Mouse (Mus musculus) embryonic stem cell, embryonic (primary cell): ENCODE data around the gene Pnpt1.

Source experiments
- CTCF ChIA-PET, 4 experiments: fragments of 300-600 bp in 2 of 4; fragments of 350-600 bp in 2 of 4; sonication (Branson Sonifier 250); formaldehyde crosslinking; loops; one replicate each; lab custom pipeline; 2022; ENCODE audit warnings: inconsistent platforms in 2 of 4; lab: Charles Lee
- POLR2A ChIA-PET, 4 experiments: fragments of 300-600 bp in 2 of 4; fragments of 350-600 bp in 2 of 4; sonication (Branson Sonifier 250); formaldehyde crosslinking; loops; one replicate each; lab custom pipeline; 2022; ENCODE audit warnings: antibody characterized with exemption in 4 of 4, inconsistent platforms in 1 of 4; lab: Charles Lee

The Pnpt1 gene

GRCm38 (mm10) chr11:29130385-29131355, at the start of gene Pnpt1:
Pnpt1 (plus strand) TSS chr11:29130744.
- ChIA-PET POLR2A (interaction anchor here in 3 of 4 experiments (0.6 to 2.0 kb wide), 16 partner anchors 9 to 277 kb away, joined by 3 to 12 read pairs (median 3); partner anchors contain the start of genes Ppp4r3b (in 2 of the 3), Cfap36 (in 1 of the 3) and Efemp1 (in 1 of the 3)), CTCF (no interaction called here)

GRCm38 (mm10) chr11:29092403-29092802, 38.1 kb upstream of the Pnpt1 start:
- CTCF ChIA-PET = no interaction called here

GRCm38 (mm10) chr11:29098926-29099325, 31.6 kb upstream of the Pnpt1 start:
- POLR2A ChIA-PET = interaction anchor here in 1 of 4 experiments (0.7 kb wide), 1 partner anchor 32 kb away, joined by 4 read pairs; the partner anchor contains the start of gene Pnpt1

More at GRCm38 (mm10) chr11:29092403-29092802, 38.1 kb upstream of the Pnpt1 start:
- POLR2A ChIA-PET = no interaction called here

GRCm38 (mm10) chr11:29129862-29130384, 621 bp upstream of the Pnpt1 start:
- ChIA-PET CTCF (no interaction called here), POLR2A (interaction anchor here in 2 of 4 experiments (0.6 to 2.0 kb wide), 8 partner anchors 9 to 277 kb away, joined by 3 to 12 read pairs (median 4); partner anchors contain the start of genes Ppp4r3b (in 2 of the 2) and Efemp1 (in 1 of the 2))

More at GRCm38 (mm10) chr11:29098926-29099325, 31.6 kb upstream of the Pnpt1 start:
- CTCF ChIA-PET = no interaction called here

GRCm38 (mm10) chr11:29140671-29141070, 10.1 kb downstream of the Pnpt1 start:
- ChIA-PET POLR2A (interaction anchor here in 2 of 4 experiments (0.9 to 1.0 kb wide), 2 partner anchors 28 to 374 kb away, joined by 3 to 4 read pairs; partner anchors contain the start of gene Prorsd1 (in 1 of the 2)), CTCF (interaction anchor here in 1 of 4 experiments (0.6 to 0.7 kb wide), 2 partner anchors 513 to 885 kb away, joined by 3 read pairs; partner anchors contain the start of gene Eml6)

- ChIA-PET POLR2A (interaction anchor here in 1 of 4 experiments (0.7 to 1.0 kb wide), 2 partner anchors 13 to 16 kb away, joined by 3 to 4 read pairs; no protein-coding TSS in a partner anchor), CTCF (no interaction called here)
Measured at GRCm38 (mm10) chr11:29148901-29149300, 18.4 kb downstream of the Pnpt1 start.

- POLR2A ChIA-PET = interaction anchor here in 3 of 4 experiments (0.7 to 1.3 kb wide), 3 partner anchors 9 to 702 kb away, joined by 3 to 6 read pairs (median 3); partner anchors contain the start of gene Ppp4r3b (in 2 of the 3)
- CTCF ChIA-PET = no interaction called here
Measured at GRCm38 (mm10) chr11:29163569-29163968, 33.0 kb downstream of the Pnpt1 start.

GRCm38 (mm10) chr11:29171959-29172391, 41.4 kb downstream of the Pnpt1 start:
- ChIA-PET POLR2A (interaction anchor here in 3 of 4 experiments (0.8 to 2.9 kb wide), 16 partner anchors 9 to 1026 kb away, joined by 3 to 15 read pairs (median 4); partner anchors contain the start of genes Cfap36 (in 2 of the 3), Clhc1 (in 1 of the 3) and Rps27a (in 1 of the 3)), CTCF (no interaction called here)

GRCm38 (mm10) chr11:29172563-29173124, 42.1 kb downstream of the Pnpt1 start, which contains the start of gene Ppp4r3b:
Ppp4r3b (plus strand) TSS chr11:29172890.
- CTCF ChIA-PET = interaction anchor here in 1 of 4 experiments (0.6 kb wide), 1 partner anchor 25 kb away, joined by 3 read pairs; no protein-coding TSS in a partner anchor
- POLR2A ChIA-PET = interaction anchor here (0.6 to 2.9 kb wide), 29 partner anchors 9 to 1025 kb away, joined by 3 to 15 read pairs (median 3); partner anchors contain the start of genes Cfap36 (in 3 of the 4), Pnpt1 (in 2 of the 4), Ccdc88a (in 1 of the 4) and Clhc1 (in 1 of the 4)

GRCm38 (mm10) chr11:29173125-29173631, 42.6 kb downstream of the Pnpt1 start:
- POLR2A ChIA-PET = interaction anchor here (0.6 to 2.9 kb wide), 27 partner anchors 9 to 1025 kb away, joined by 3 to 15 read pairs (median 3); partner anchors contain the start of genes Cfap36 (in 3 of the 4), Ccdc88a (in 2 of the 4), Pnpt1 (in 2 of the 4) and Clhc1 (in 1 of the 4)
- CTCF ChIA-PET = interaction anchor here in 1 of 4 experiments (0.6 kb wide), 1 partner anchor 24 kb away, joined by 3 read pairs; no protein-coding TSS in a partner anchor

- POLR2A ChIA-PET = interaction anchor here in 3 of 4 experiments (0.6 to 2.9 kb wide), 14 partner anchors 9 to 382 kb away, joined by 3 to 15 read pairs (median 4); partner anchors contain the start of genes Ccdc88a (in 1 of the 3), Cfap36 (in 1 of the 3), Mtif2 (in 1 of the 3) and Pnpt1 (in 1 of the 3)
- CTCF ChIA-PET = no interaction called here
Measured at GRCm38 (mm10) chr11:29173706-29174436, 43.3 kb downstream of the Pnpt1 start.

GRCm38 (mm10) chr11:29179319-29179718, 48.8 kb downstream of the Pnpt1 start:
- CTCF ChIA-PET = no interaction called here
- POLR2A ChIA-PET = interaction anchor here in 1 of 4 experiments (0.9 to 6.3 kb wide), 3 partner anchors 10 to 17 kb away, joined by 3 to 41 read pairs (median 3); no protein-coding TSS in a partner anchor

GRCm38 (mm10) chr11:29180657-29181056, 50.1 kb downstream of the Pnpt1 start:
- CTCF ChIA-PET = no interaction called here
- POLR2A ChIA-PET = interaction anchor here in 2 of 4 experiments (0.6 to 6.3 kb wide), 5 partner anchors 8 to 188 kb away, joined by 3 to 41 read pairs (median 3); partner anchors contain the start of gene Ppp4r3b (in 1 of the 2)

- ChIA-PET POLR2A (interaction anchor here in 2 of 4 experiments (1.2 to 6.3 kb wide), 4 partner anchors 9 to 15 kb away, joined by 3 to 41 read pairs (median 10); partner anchors contain the start of gene Ppp4r3b (in 2 of the 2)), CTCF (no interaction called here)
Measured at GRCm38 (mm10) chr11:29181751-29182150, 51.2 kb downstream of the Pnpt1 start.

GRCm38 (mm10) chr11:29188981-29189380, 58.4 kb downstream of the Pnpt1 start:
- ChIA-PET CTCF (no interaction called here), POLR2A (interaction anchor here in 1 of 4 experiments (0.6 to 1.1 kb wide), 3 partner anchors 10 to 580 kb away, joined by 3 to 4 read pairs (median 3); no protein-coding TSS in a partner anchor)

GRCm38 (mm10) chr11:29203653-29204052, 73.1 kb downstream of the Pnpt1 start:
- ChIA-PET CTCF (interaction anchor here in 2 of 4 experiments (0.6 to 1.1 kb wide), 3 partner anchors 9 to 11 kb away, joined by 3 to 4 read pairs (median 4); no protein-coding TSS in a partner anchor), POLR2A (no interaction called here)
